7 mouse cellular contexts compared by ENCODE assay signal in the genomic region with DNA sequence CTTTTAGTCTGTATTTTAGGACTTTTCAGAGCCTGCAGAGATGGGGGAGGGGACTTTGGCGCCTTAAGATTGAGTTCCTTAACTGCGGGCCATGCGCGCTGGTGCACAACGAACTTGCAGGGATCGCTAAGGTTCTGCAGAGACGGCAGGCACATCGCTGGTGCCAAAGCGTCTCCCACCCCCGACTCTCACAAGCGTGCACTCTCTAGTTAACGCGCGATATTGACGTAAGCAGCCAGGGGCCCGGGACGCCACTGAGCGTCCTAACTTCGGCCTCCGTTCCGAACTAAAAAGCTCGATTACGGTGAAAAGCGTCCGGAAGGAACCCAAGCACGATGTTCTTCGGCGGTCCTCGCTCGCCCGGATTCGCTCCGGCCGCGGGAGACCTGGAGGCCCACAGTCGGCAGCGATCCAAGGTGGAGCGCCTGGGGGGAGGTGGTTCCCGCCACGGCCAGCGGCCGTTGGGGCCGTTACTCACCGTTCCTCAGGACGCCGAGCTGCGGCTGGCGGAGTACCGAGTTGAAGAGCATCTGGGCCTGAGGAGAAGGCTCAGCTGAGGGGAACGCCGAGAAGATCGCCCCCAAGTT. TPM values are rescaled to one million over a fixed set of nuclear protein-coding genes. Genes with fewer than 3 reads are reported as not detected.
DNase-seq lines count a peak whose midpoint lies in the region; ATAC-seq and TF ChIP-seq lines count a peak whose summit lies in the region.

No protein-coding gene starts in this region.

- H3K4me1 ChIP-seq in spleen, adult 2 months (ENCODE audit: control insufficient read depth, insufficient read depth, insufficient read length): peaks cover 6% of the 10 kb centered on the region; the same call in 1 of the 2 replicates
- peaks cover 4 to 28% of the 10 kb centered on the region in 2 experiments for H3K4me1 ChIP-seq in heart, embryonic 14.5 days (ENCODE audit: control insufficient read depth in 2 of 2, insufficient read depth in 2 of 2, low read length in 2 of 2)
- peaks cover 10% of the 10 kb centered on the region for H3K4me1 ChIP-seq in thymus, adult 2 months (replicated peaks; ENCODE audit: control insufficient read depth, insufficient read depth, low read length)

- TF ChIP-seq POLR2A in spleen, adult 2 months (IDR thresholded peaks at IDR 0.05; ENCODE audit: low read depth, low read length): no peak
- TF ChIP-seq POLR2A in thymus, adult 2 months (IDR thresholded peaks at IDR 0.05; ENCODE audit: control insufficient read depth, extremely low read depth, insufficient read depth, low read length, poor library complexity): no peak

- no peaks in the 10 kb centered on the region for H3K36me3 ChIP-seq in spleen, adult 2 months (ENCODE audit: control insufficient read depth, insufficient read depth, low read length)
- peaks cover 9% of the 10 kb centered on the region for H3K36me3 ChIP-seq in heart, embryonic 14.5 days (ENCODE audit: control insufficient read depth, insufficient read depth, low read length)
- H3K36me3 ChIP-seq in thymus, adult 2 months (ENCODE audit: control insufficient read depth, insufficient read depth, low read length): no peaks in the 10 kb centered on the region

- DNase-seq in spleen, adult 2 months (ENCODE audit: low read depth in 1 of 2, low spot score in 2 of 2): peak; percentile 22 to 29
- no peak for DNase-seq in spleen, adult 18-20 months
- peak; percentile 71 for DNase-seq in c-Kit-positive CD71-negative TER-119-negative erythroid progenitor cells, embryonic 14.5 days (ENCODE audit: low read depth)
- peak; percentile 69 to 82 for DNase-seq in kidney, postnatal 4 days
- DNase-seq in mesoderm, embryonic 11.5 days (ENCODE audit: low read depth, low spot score): peak; percentile 75
- peak; percentile 65 for DNase-seq in thymus, adult 2 months

- under 1% methylated on average over 52 of the region's 52 CpGs for WGBS in spleen, adult 2 months
- 0% methylated on average over 52 of the region's 52 CpGs for WGBS in heart, embryonic 14.5 days
- under 1% methylated on average over 52 of the region's 52 CpGs for whole genome bisulfite sequencing in thymus, adult 2 months

- H3K9ac ChIP-seq in heart, embryonic 14.5 days (ENCODE audit: low read length): peak overlapping the region; percentile 82

- H3K4me3 ChIP-seq in spleen, adult 2 months (ENCODE audit: extremely low read depth, insufficient read depth, insufficient read length): peak overlapping the region; percentile 73
- H3K4me3 ChIP-seq in heart, embryonic 14.5 days (ENCODE audit: control insufficient read depth in 1 of 2, insufficient read depth in 1 of 2, low read depth in 1 of 2, low read length in 2 of 2): peak overlapping the region; percentile 78 to 81
- H3K4me3 ChIP-seq in thymus, adult 2 months (ENCODE audit: control insufficient read depth, insufficient read depth, low read length): peak overlapping the region; percentile 60

- peak; percentile 12 for ATAC-seq in heart, embryonic 14.5 days (ENCODE audit: insufficient number of reproducible peaks, insufficient read depth, low FRiP score, low read depth)

- TF ChIP-seq CTCF in spleen, adult 2 months (IDR thresholded peaks at IDR 0.05; ENCODE audit: extremely low read depth, insufficient read depth, insufficient read length, insufficient replicate concordance): no peak
- TF ChIP-seq CTCF in thymus, adult 2 months (IDR thresholded peaks at IDR 0.05; ENCODE audit: borderline replicate concordance, control insufficient read depth, extremely low read depth, insufficient read depth, low read length, poor library complexity): no peak

- H3K27me3 ChIP-seq in spleen, adult 2 months (ENCODE audit: control insufficient read depth, insufficient read depth, low read length): no peaks in the 10 kb centered on the region
- no peaks in the 10 kb centered on the region for H3K27me3 ChIP-seq in heart, embryonic 14.5 days (ENCODE audit: control insufficient read depth, insufficient read depth, low read length)
- H3K27me3 ChIP-seq in thymus, adult 2 months (ENCODE audit: control insufficient read depth, insufficient read depth, low read length): no peaks in the 10 kb centered on the region

- H3K27ac ChIP-seq in spleen, adult 2 months (ENCODE audit: insufficient read depth, low read length): no peak overlapping the region
- peak overlapping the region; percentile 89 to 92 for H3K27ac ChIP-seq in heart, embryonic 14.5 days (replicated peaks in 1 of 2; ENCODE audit: control insufficient read depth in 1 of 2, insufficient read depth in 1 of 2, low read depth in 2 of 2, low read length in 2 of 2)
- peak overlapping the region; percentile 0; the same call in 1 of the 2 replicates for H3K27ac ChIP-seq in thymus, adult 2 months (ENCODE audit: control insufficient read depth, insufficient read depth, low read length)

- peak overlapping the region; percentile 89 for H3K4me2 ChIP-seq in heart, embryonic 14.5 days (ENCODE audit: low read length)

- 0 out of 2 replicates have a peak, but pooled peaks cover 1% of the 10 kb centered on the region for H3K9me3 ChIP-seq in heart, embryonic 14.5 days (ENCODE audit: control insufficient read depth, low read length)

RNA-seq across cellular contexts. Expression of a gene that starts 0.4 kb away (rescaled TPM):
- 1.7 and 2.2 TPM in 2 replicates for polyA plus RNA-seq in spleen, adult 2 months (2012; rRNA removed)
- 27.2 and 30.4 TPM in 2 replicates for polyA plus RNA-seq in heart, embryonic 14.5 days (2014; fragmentation: Nextera tagmentation; extraction: Ambion mirVana)
- polyA plus RNA-seq in thymus, adult 2 months (2012; rRNA removed): 13.7 and 20.2 TPM in 2 replicates

RNA-seq across cellular contexts. Expression of a gene that starts 0.5 kb away (rescaled TPM):
- 23.8 and 26.6 TPM in 2 replicates for polyA plus RNA-seq in spleen, adult 2 months (2012; rRNA removed)
- polyA plus RNA-seq in heart, embryonic 14.5 days (2014; fragmentation: Nextera tagmentation; extraction: Ambion mirVana): 36.4 and 38.2 TPM in 2 replicates
- polyA plus RNA-seq in thymus, adult 2 months (2012; rRNA removed): 62.2 and 71.0 TPM in 2 replicates

Comparison
In these comparisons a context has a peak if more than half of its experiments do, and no peak if none do; other contexts are left out.
1. DNase-seq: peak in spleen, adult 2 months (2 of 2), c-Kit-positive CD71-negative TER-119-negative erythroid progenitor cells, embryonic 14.5 days (single experiment), kidney, postnatal 4 days (2 of 2), mesoderm, embryonic 11.5 days (single experiment) and thymus, adult 2 months (single experiment); none in spleen, adult 18-20 months (0 of 2).
2. Peak in every context shown above with its lines, with median percentiles within 50 percentile points of each other: H3K4me3 ChIP-seq.